Mouse (Mus musculus) spleen, adult 18-20 months (tissue): ENCODE data around the gene Fgfr2.

Experiments
- DNase-seq, 2 experiments: peaks; one replicate each; pipeline ENCODE4 v3.0.0; 2022; ENCODE audit warnings: mixed read lengths in 2 of 2

Gene Fgfr2

DNA sequence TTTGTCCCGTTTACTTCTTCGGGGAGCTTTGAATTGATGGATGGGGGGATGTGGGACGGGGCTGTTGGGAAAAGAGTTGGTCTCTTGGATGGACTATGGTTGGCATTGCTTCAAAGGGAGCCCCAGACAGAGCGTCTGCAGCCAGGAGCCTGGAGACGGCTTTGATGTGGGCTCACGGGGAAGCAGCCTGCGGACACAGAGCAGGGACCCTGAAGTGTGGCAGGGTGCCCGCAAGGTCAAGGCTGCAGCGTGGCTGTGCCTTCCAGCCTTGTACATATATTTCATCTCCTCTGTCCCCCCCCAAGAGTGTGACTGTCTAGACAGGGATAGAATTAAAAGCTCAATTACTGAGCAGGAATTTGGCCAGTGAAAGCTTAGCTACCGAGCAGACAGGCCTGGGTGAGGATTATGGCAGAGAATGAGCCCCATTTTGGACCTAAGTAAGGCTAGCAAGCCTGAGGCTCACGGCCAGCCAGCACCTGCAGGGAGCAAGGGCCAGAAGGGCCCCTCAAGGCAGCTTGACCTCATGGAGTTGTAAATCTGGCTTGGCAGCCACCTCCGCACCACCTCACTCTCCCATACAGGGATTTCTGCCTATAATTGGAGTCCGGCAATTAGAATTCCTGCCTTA is 2146.7 kb downstream of the Fgfr2 start:
- DNase-seq, result no peak

DNA sequence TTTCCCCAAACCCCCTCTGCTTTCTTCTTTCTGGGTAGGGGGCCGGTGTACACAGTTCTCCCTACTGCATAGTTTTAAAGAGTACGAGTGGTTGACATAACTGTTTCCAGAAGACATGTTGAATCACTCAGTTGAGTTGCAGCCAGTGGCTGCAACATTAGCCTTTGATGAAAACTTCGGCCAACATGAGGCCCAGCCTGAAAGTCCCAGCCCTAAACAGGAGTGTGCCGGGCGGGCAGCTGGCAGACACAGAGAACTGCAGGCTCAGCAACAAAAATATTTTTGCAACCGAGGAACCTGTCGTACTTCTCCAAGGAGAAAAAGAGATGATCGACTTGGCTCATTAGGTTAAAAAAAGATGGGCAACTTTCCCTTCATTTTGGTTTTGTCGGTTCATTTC is 2150.4 kb downstream of the Fgfr2 start:
- no peak for DNase-seq

DNA sequence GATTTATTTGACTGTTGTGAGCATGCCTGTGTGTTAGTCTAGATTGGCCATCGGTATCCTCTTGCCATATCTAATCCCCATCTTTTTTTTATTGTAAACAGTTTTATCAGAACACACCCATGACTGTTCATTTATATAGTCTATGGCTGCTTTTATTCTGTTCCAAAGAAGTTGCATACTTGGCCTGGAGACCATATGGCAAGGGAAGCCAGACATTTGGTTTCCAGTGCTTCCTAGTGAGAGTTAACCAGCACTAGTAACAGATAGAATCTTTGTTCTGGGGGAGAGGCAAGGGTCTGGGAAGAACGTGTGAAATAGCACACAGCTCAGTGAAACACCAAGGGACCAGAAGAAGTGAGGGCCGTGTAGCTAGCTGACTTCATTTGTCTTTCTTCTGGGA is 2153.6 kb downstream of the Fgfr2 start:
- no peak for DNase-seq

DNA sequence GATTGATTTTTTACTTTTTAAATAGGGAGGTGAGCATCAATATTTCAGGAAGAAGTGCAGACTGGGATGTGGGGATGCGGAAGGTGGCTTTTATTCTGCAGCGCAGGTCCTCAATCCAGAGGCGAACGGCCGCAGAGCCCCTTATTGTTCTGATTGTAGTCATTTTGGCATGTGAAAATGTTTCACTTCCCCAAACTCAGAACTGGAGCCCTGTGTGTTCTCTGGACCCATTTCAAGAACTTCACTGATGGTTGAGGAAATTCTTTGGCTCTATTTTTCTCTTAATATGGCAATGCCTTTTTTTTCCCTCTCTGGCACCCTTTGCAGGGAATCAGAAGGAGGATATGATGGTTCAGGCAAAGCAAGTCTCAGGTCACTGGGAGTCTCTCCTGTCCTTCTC is 2154.1 kb downstream of the Fgfr2 start:
- DNase-seq, result no peak

DNA sequence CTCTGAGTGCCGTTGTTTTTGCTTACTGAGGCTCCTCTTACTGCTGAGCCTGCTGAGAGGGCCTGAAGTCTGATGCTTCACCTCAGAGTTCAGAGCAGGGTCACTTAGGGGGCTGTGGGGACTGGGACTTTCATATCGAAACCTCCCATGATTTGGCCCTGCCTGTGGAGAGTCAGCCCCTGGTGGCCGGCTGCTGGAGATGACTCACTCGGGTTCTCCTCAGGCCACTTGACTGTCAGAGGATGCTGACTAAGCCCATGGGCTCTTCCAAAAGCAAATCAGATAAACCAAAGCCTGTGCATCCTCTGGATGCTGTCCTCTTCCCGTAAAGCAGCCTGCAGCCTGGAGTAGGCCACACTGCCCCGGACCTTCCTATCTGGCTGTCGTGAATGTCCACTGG is 2154.6 kb downstream of the Fgfr2 start:
- no peak for DNase-seq

DNA sequence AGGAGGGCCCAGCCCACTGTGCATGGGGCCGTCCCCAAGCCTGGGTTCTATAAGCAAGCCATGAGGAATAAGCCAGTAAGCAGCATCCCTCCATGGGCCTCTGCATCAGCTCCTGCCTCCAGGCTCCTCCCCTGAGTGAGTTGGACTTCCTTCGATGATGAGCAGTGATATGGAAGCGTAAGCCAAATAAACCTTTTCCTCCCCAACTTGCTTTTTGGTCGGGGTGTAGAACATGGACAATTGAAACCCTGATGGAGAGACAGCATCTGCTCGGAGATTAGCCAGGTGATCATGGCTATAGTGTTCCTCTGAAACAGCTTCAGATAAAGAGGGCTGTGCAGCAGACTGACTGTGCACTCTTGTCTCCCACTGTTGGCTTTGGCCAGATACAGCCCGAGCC is 2155.2 kb downstream of the Fgfr2 start:
- DNase-seq, result no peak

DNA sequence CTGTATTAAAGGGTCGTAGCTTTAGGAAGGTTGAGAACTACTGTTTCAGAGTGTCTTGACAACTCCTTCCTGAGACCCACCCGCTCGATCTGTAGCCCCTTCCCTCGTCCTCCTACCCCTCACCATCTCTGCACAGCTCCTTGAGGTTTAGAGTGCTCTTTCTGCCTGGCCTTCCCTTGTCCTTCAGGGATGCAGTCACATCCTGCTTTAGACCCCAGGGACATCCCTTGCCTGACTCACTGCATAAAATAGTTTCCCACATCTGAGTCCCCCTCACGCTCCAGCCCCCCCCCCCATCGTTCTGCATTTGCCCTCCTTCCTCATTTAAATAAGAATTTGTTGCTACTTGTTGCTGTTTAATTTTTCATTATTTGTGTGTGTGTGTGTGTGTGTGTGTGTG is 2156.3 kb downstream of the Fgfr2 start:
- DNase-seq, result no peak

DNA sequence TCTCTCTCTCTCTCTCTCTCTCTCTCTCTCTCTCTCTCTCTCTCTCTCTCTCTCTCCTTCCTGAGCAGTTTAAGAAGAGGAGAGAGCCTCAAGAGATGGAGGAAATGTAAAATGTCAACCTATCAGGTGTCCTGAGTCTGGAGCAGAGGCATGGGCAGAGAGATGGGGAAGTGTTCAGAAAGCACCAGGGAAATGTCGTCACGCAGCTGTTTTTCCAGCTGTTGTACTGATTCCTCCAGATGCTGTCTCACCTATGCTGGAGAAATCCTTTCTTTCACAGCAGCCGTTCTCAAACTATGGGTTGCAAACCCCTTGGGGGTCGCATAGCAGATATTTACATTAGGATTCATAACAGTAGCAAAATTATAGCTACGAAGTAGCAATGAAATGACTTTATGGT is 2156.7 kb downstream of the Fgfr2 start:
- no peak for DNase-seq

DNA sequence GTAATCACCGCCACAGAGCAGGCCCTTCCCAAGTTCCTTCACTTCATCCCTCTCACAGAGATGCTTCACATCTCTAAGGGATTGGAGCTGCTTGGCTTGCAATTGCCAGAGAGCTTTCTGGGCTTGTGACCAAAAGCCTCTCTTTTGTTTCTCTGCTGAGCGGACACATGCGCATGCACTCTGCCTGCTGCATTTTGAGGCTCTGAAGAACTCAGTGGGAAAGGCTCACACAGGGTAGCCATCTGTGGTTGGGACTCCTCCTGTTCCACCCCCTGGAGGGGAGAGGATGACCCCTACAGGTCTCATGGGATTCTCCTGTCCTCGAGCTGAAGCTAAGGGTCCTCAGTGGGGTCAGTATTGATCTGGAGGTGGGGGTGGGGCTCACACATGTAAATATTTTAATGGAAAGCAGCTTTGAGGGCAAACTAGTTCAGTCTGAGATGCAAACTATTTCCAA is 2157.2 kb downstream of the Fgfr2 start:
- DNase-seq, result no peak

DNA sequence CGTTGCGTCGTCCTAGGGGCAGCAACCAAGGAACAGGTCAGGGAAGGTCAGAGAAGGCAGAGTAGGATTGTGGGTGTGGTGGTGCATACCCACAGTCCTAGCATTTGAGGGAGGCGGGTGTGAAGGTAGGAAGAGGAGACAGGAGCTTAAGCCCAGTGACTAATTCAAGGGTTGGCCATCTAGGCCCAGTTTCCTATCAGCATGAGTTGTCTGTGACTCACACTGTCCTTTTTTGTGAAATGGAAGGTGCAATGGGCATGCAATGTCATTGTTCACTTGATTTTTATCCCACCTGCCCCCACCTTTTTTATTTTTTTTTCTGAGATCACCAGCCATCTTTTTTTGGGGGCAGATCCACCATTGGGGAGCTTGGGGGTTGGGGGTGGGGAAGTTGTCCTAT is 2157.8 kb downstream of the Fgfr2 start:
- DNase-seq, result no peak

DNA sequence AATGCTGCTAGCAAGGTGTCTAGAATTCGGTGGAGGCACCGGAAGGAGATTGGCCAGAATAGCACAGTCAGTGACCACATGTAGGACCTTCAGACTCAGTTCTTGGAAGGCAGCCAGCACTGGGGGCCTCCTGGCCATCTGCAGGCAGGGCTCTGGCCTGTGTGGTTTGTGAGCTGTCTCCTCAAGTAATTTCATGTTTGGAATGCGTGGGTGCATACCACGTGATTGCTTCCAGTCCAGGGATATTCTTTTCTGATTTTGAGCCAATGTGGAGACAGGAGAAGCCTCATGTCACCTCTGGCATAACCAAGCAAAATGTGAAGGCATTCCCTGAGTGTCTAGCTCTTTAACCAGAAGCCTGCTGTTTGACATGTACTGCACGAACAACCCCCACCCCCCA is 2158.5 kb downstream of the Fgfr2 start:
- DNase-seq, result no peak

DNA sequence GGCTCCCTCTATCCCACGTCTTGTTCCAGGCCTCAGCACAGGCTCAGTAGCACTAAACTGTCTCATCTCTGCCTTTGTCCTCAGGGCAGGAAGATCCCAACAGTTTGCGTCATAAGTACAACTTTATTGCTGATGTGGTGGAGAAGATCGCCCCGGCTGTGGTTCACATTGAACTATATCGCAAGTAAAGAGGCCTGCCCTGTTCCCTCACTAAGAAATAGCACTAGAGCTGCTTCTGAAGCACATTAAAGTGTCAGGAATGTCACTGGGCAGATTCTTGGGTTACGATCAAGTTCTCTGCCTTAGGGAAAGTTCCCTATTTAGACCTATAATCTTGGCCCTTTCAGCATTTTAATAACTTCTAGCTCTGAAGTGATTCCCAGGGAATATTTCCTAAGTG is 2161.7 kb downstream of the Fgfr2 start:
- DNase-seq, result no peak

DNA sequence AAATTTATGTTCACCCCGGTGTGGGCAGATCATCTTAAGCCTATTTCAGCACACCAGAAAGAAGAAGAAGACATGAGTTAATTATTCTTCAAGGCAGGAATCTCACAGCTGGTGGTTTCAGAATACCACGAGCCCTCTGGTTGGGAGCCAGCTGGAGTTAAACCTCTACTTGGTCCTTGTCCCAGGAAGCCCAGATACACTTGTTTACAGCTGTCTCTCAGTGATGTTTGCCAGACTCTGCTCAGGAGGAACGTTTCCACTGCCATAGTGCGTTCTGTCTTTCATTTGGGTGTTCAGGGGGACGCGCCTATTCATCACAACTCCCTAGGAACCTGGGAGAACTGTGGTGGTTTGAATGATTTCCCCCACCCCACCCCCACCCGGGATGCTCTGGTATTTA is 2163.3 kb downstream of the Fgfr2 start:
- DNase-seq, result no peak

DNA sequence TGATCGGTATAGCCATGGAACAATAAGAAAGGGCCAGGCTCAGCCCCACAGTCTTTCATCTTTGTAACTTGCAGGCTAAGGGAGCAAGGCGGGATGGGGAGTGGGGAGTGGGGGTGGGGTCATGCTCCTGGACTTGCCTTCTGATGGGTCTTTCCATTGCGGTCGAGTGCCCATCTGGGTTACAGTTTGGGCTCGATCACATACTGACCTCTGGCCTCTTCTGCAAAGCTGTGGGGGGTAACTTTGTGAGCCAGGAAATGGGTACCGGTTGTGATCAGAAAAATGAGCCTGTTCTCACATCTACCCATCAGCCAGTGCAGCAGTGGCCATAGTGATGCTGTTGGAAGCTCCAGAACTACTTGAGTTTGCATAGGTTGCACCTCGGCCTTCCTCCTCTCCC is 2164.6 kb downstream of the Fgfr2 start:
- no peak for DNase-seq

DNA sequence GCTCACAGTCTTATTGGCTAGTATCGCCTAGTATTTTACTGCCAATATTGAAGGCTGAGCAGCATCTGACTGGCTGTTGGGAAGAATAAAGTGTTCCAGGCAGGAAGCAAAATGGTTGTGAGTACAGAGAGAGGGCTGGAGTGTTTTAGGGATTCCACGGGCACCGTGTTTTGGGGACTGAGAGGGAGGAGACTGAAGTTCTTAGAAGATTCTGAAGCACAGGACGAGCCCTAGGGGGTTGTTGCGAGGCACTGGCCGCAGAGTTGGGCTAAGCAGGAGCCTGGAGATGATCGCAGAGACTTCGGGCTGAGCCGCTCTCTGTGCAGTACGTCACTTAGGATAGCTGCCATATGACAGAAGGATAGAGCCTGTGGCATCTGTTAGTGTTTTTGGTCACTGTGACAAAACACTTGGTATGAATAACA is 2169.0 kb downstream of the Fgfr2 start:
- DNase-seq, result no peak

DNA sequence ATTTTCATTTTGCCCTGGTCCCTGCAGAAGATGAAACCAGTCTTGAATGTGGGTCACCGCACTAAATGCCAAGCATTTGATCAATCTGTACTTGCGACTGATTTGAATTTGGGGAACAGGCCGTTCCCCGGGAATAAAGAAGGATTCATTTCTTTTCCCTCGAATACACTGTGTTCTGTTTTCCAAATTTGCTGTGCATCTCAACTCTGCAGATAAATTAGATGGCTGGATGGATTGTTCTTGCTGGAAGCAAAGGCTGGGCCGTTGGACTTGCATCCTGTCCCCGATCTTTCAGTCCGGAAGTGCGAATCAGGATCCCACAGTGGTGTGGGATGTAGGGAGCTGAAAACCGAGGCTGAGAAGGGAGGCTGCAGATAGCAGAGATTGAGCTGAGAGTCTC is 2169.8 kb downstream of the Fgfr2 start:
- DNase-seq, result no peak

DNA sequence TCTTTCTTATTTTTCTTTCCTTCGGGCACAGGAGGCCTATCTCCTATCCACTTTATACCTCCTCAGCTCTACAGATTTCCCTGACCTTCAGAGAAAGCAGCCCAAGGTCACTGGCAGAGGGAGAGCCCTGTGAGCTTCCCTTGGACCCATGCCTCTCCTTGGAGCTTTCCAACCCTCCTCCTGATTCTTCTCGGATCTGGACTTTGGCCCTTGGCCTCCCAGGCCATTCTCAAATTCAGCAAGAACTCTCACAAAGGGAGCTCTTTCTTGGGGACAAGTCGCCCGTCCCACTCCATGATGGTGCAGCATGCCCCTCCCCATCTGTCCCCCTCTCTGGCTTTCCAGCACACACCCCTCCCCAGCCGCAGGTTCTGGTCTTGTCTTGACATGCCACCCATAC is 2172.1 kb downstream of the Fgfr2 start:
- DNase-seq, result no peak

DNA sequence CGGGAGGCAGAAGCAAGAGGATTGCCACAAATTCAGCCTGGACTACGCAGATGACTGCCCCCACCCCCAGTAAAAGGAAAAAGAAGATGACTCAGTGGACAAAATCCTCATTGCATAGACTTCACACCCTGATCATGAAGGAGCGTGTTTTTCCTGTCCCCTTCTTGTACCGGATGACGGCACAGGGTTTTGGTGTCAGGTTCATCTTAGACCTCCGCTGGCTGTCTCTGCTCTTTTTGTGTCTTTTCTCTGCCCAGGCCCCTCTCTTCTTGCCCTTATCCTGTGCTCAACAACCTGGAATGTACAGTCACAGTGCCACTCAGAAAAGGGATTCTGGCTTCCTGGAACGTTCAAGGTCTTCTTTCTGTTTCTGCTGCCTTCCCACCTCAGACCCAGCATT is 2172.7 kb downstream of the Fgfr2 start:
- DNase-seq, result no peak

DNA sequence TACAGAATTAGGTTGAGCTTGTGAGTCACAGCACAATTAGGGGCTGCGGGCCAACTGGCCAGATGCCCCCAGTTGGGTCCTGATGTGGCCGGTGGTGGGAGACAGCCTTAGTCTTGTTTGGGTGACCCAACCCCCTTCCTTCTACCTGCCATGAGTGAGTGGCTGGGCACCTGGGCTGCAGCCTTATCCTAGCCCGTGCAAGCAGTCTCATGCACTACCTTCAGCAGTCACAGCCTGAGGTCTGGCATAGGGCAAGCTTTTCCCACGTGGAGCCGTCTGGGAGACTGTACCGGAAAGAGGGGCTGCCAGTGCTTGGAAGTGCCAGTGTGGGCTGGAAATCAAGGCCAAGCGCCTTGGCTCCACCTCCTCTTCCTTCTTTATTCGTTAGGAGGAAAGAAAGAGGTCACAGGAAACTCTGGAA is 2173.8 kb downstream of the Fgfr2 start:
- no peak for DNase-seq

DNA sequence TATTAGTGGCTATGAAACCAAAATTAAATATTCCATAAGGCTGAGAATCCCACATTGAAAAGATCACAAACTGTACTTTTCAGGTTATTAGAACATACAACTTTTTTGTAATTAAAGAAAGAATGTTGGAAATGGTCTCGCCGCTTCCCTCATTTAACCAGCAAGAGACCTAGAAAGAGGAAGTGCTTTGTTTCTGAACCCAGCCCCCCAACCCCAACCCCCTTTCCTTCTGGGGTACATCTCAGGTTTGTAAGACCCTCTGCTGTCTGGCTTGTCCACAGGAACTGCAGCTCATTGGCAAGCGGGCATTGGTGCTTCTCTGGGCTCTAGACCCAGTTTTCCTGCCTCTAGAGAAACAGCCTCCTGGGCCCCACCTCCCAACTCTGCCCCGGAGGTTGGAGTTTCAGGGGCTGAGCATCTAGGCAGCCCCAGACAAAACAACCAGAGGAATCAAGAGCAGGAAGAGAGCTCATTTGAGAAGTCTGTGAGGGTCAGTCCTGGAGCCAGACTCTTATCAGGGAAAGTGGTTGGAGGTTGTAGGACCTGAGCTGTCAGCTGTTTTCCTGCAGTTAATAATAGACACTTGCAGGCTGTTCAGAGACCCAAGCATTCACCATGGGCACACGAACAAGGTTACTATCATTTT is 2174.5 kb downstream of the Fgfr2 start:
- no peak for DNase-seq

DNA sequence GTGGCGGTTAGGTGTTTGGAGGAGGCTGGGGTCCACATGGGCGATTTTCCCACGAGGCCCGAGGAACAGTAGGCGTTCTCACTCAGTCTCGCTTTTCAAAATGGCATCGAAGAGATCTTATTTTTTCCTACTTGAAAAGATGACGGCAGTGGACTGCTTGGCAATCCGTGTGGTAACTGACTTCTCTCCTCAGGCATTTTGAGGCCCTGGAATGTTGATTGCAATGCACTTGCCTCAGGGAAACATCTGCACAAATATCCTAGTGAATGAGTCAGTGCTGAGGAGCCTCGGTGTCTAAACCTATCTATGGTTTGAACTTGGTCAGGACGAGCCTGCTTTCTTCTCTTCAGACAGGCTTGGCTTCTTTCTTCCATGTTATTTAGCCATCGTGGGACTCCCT is 2176.8 kb downstream of the Fgfr2 start:
- no peak for DNase-seq

DNA sequence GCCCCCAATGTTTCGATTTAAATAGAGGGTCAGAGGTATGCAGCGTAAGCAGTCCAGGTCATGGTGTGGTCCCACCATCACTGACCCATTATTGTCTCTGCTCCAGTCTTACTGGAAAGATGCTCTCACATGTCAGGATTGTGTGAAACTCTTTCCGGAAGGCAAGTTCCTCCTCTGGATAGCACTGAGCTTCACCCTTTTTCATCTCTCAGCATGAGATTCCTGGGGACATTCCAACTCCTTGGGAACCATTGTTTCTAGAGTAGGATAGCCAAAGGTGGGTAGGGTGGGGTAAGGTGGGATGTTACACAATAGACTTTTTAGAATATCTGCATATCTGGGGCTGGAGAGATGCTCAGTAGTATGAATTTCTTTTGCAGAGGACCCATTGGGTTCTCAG is 2177.4 kb downstream of the Fgfr2 start:
- DNase-seq, result no peak

DNA sequence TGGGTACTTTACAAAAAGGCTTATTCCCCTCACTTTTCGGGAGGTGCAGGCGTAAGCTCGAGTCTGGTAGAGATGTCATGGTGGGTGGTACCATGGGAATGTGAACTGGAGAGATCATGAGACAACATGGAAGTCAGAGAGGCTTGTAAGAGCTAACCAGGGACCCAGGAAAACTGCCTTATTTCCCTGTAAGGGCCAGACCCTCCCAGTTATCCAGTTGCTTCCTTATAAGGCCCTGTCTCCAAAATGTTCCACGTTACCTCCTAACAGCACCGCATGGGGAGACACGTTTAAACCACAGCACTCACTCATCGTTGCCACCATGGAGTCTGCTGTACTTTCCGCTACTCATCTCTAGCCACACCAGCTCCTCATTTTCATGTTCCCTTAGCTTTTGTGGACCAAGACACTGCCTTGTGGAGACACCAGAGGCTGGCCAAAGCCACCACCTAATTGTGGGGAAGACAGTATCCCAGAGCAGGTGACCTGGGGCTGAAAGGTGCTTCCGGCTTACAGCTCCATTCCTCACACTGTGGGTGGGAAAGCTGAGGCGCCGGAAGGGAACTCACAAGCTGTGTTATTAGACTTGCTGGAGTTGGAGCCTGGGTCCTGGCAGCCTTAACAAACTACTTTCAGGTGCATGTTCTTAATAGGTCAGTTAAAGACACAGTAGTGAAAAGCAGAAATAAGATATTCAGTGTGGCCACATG is 2178.2 kb downstream of the Fgfr2 start:
- no peak for DNase-seq

DNA sequence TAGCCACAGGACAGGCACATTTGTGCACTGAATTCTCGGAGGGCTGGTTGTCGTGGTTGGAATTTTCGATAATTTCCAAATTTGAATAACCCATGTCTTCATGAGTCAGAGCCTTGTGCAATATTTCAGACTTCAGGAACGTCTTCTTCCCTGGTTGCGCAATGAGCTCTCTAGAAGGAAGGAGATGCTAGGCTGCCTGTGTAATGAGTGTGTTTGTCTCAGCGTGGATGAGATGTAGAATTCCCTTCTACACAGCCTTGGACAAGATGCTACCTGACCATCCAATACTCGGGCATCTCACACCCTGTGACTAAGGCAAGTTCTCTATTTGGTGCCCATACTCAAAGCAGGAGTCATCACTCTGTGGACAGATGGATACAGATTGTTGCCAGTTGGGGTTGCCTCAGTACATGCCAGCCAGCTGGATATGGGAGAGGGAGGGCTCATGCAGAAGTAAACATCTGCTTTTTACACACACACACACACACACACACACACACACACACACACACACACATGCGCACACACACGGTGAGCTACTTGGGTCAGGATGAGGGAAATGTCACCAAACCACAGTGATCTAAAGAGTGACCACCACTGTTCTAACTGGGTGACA is 2179.8 kb downstream of the Fgfr2 start:
- DNase-seq, result no peak
